Mouse (Mus musculus) liver, embryonic 12.5 days (tissue): ENCODE results near the gene Gorasp1. TPM values are rescaled to one million over a fixed set of nuclear protein-coding genes. Genes with fewer than 3 reads are reported as not detected.

Experiments
- ATAC-seq: fragments of 200-750 bp; cut with Nextera tagmentation; 2 replicates; pipeline ENCODE4 v1.8.0; 2017; ENCODE audit warnings: moderate number of reproducible peaks, mild to moderate bottlenecking, moderate library complexity
- H3K27ac ChIP-seq: fragments of 300-500 bp; sonication (generic); 2 replicates; pipeline ENCODE4 v1.5.1; 2016; ENCODE audit warnings: mild to moderate bottlenecking
- H3K27me3 ChIP-seq: fragments of 300-500 bp; sonication (generic); replicated peaks from 2 replicates; pipeline ENCODE4 v1.6.1; 2016; ENCODE audit warnings: mild to moderate bottlenecking, moderate library complexity
- H3K36me3 ChIP-seq: fragments of 300-500 bp; sonication (generic); 2 replicates; pipeline ENCODE4 v1.6.1; 2016; ENCODE audit warnings: mild to moderate bottlenecking, moderate library complexity
- H3K4me1 ChIP-seq: fragments of 300-500 bp; sonication (generic); 2 replicates; pipeline ENCODE4 v1.6.1; 2016
- H3K4me2 ChIP-seq: fragments of 300-500 bp; sonication (generic); 2 replicates; pipeline ENCODE4 v1.6.1; 2016; ENCODE audit warnings: mild to moderate bottlenecking, moderate library complexity
- H3K4me3 ChIP-seq: fragments of 300-500 bp; sonication (generic); 2 replicates; pipeline ENCODE4 v1.5.1; 2016; ENCODE audit warnings: mild to moderate bottlenecking, moderate library complexity
- H3K9ac ChIP-seq: fragments of 300-500 bp; sonication (generic); 2 replicates; pipeline ENCODE4 v1.6.1; 2016; ENCODE audit warnings: mild to moderate bottlenecking, moderate library complexity
- H3K9me3 ChIP-seq: fragments of 300-500 bp; sonication (generic); replicated peaks from 2 replicates; pipeline ENCODE4 v1.6.1; 2016; ENCODE audit warnings: mild to moderate bottlenecking, moderate library complexity
- WGBS: fragments of 180-500 bp; shearing (Covaris S2); methylation state at CpG from one replicate; pipeline ENCODE4 v1.1.7; 2016; ENCODE audit not compliant: insufficient replicate concordance; 5-methylcytosine and 5-hydroxymethylcytosine counted together
- polyA plus RNA-seq: library from polyadenylated mRNA; unstranded; fragments of >200 nt; fragmentation: Nextera tagmentation; extraction: Ambion mirVana; gene quantifications from 2 replicates; pipeline ENCODE4 v1.2.1, GENCODE M21; 2016

Gene Gorasp1
- polyA plus RNA-seq, 1 experiment from 2014 or later: 15.9 TPM

GRCm38 (mm10) chr9:119887144-119887901, 50.0 kb downstream of the Gorasp1 start:
- H3K27me3 ChIP-seq: no peaks in the 10 kb centered on the region
- ATAC-seq: 0 out of 2 replicates have a peak, but pooled peaks have one; percentile 32
- H3K4me1 ChIP-seq: peaks cover 6% of the 10 kb centered on the region; the same call in 1 of the 2 replicates
- H3K27ac ChIP-seq: no peak overlapping the region
- H3K4me2 ChIP-seq: no peak overlapping the region
- H3K9ac ChIP-seq: no peak overlapping the region
- 61% methylated on average over 4 of the region's 4 CpGs for WGBS
- no peaks in the 10 kb centered on the region for H3K9me3 ChIP-seq
- no peak overlapping the region for H3K4me3 ChIP-seq
- H3K36me3 ChIP-seq: no peaks in the 10 kb centered on the region

Other genes with a start within 250 kb of the Gorasp1 start
- gene Scn10a, start 218.2 kb downstream of the Gorasp1 start, polyA plus RNA-seq: 0.05 and 0.10 TPM in 2 replicates
- 0.04 and 0.06 TPM in 2 replicates for gene Scn11a, start 112.1 kb downstream of the Gorasp1 start, polyA plus RNA-seq
- gene Wdr48, start 42.7 kb downstream of the Gorasp1 start, polyA plus RNA-seq: 32.9 and 33.7 TPM in 2 replicates
- gene Ttc21a, start within 50 bp of the Gorasp1 start, polyA plus RNA-seq: 0.06 and 0.07 TPM in 2 replicates
- gene Csrnp1, start 47.1 kb upstream of the Gorasp1 start, polyA plus RNA-seq: 1.5 and 1.9 TPM in 2 replicates
- gene Xirp1, start 86.0 kb upstream of the Gorasp1 start, polyA plus RNA-seq: 0.02 and 0.07 TPM in 2 replicates
- 5.4 and 6.0 TPM in 2 replicates for gene Cx3cr1, start 132.3 kb upstream of the Gorasp1 start, polyA plus RNA-seq
- gene Ccr8, start 154.5 kb upstream of the Gorasp1 start, polyA plus RNA-seq: not detected in 2 replicates
- gene Slc25a38, start 172.8 kb upstream of the Gorasp1 start, polyA plus RNA-seq: 142 and 144 TPM in 2 replicates
- 1,191 and 1,263 TPM in 2 replicates for gene Rpsa, start 190.1 kb upstream of the Gorasp1 start, polyA plus RNA-seq
- gene Mobp, start 212.1 kb upstream of the Gorasp1 start, polyA plus RNA-seq: not detected in 2 replicates